Mouse (Mus musculus) MEL (cell line): ENCODE data around the gene Rhbdl1. TPM values are rescaled to one million over a fixed set of nuclear protein-coding genes. Genes with fewer than 3 reads are reported as not detected.

Source experiments
- DNase-seq: peaks from one replicate; pipeline ENCODE4 v3.0.0; 2011; ENCODE audit warnings: low read depth, low spot score
- H3K27ac ChIP-seq: 2 replicates; pipeline ENCODE4 v1.5.1; 2012; ENCODE audit warnings: low read depth, mild to moderate bottlenecking, control low read depth, low read length, moderate library complexity; ENCODE audit not compliant: control insufficient read depth
- H3K27me3 ChIP-seq, 2 experiments: fragments of 150-350 bp in 1 of 2; sonication (generic) in 1 of 2; 2 replicates each; pipeline ENCODE4 v1.6.1; 2012; ENCODE audit warnings: low read length in 2 of 2, mild to moderate bottlenecking in 2 of 2, improper control_type of control experiment in 1 of 2, moderate library complexity in 1 of 2; ENCODE audit not compliant: insufficient read depth in 2 of 2, control insufficient read depth in 1 of 2
- H3K36me3 ChIP-seq, 2 experiments: 2 replicates each; pipeline ENCODE4 v1.6.1; 2012 to 2014; ENCODE audit warnings: low read length in 2 of 2, improper control_type of control experiment in 1 of 2, inconsistent platforms in 1 of 2, mild to moderate bottlenecking in 1 of 2; ENCODE audit not compliant: insufficient read depth in 2 of 2, control insufficient read depth in 1 of 2
- H3K4me1 ChIP-seq, 2 experiments: fragments of 150-350 bp in 1 of 2; sonication (generic) in 1 of 2; 2 replicates each; pipeline ENCODE4 v1.6.1; 2012; ENCODE audit warnings: low read length in 2 of 2, improper control_type of control experiment in 1 of 2, mild to moderate bottlenecking in 1 of 2; ENCODE audit not compliant: insufficient read depth in 2 of 2, control insufficient read depth in 1 of 2
- H3K4me3 ChIP-seq, 2 experiments: fragments of 150-350 bp in 1 of 2; sonication (generic) in 1 of 2; 2 replicates each; pipeline ENCODE4 v1.5.1; 2012; ENCODE audit warnings: low read depth in 2 of 2, low read length in 2 of 2, mild to moderate bottlenecking in 2 of 2, moderate library complexity in 2 of 2, control low read depth in 1 of 2, improper control_type of control experiment in 1 of 2; ENCODE audit not compliant: control insufficient read depth in 1 of 2, insufficient read depth in 1 of 2
- H3K79me2 ChIP-seq: 2 replicates; pipeline ENCODE4 v1.6.1; 2012; ENCODE audit warnings: mild to moderate bottlenecking, low read length, moderate library complexity; ENCODE audit not compliant: control insufficient read depth, poor library complexity, insufficient read depth
- H3K9ac ChIP-seq: 2 replicates; pipeline ENCODE4 v1.6.1; 2012; ENCODE audit warnings: low read depth, mild to moderate bottlenecking, control low read depth, low read length, moderate library complexity; ENCODE audit not compliant: control insufficient read depth, poor library complexity, severe bottlenecking
- H3K9me3 ChIP-seq: fragments of 150-350 bp; sonication (generic); replicated peaks from 2 replicates; pipeline ENCODE4 v1.6.1; 2012; ENCODE audit warnings: mild to moderate bottlenecking, low read length, improper control_type of control experiment, moderate library complexity; ENCODE audit not compliant: insufficient read depth
- ELF1 ChIP-seq: IDR thresholded peaks from 2 replicates; pipeline ENCODE4 v1.6.1; 2014; ENCODE audit warnings: low read depth, mild to moderate bottlenecking, inconsistent platforms, low read length, improper control_type of control experiment, moderate library complexity
- JUND ChIP-seq: IDR thresholded peaks from 2 replicates; pipeline ENCODE4 v1.6.1; 2011; ENCODE audit warnings: low read depth, mild to moderate bottlenecking, improper control_type of control experiment, low read length
- MYB ChIP-seq: IDR thresholded peaks from 2 replicates; pipeline ENCODE4 v1.6.1; 2011; ENCODE audit warnings: mild to moderate bottlenecking, low read depth, low read length, improper control_type of control experiment
- POLR2A ChIP-seq, 2 experiments: IDR thresholded peaks; 2 replicates each; pipeline ENCODE4 v1.6.1; 2011 to 2012; ENCODE audit warnings: low read length in 2 of 2, mild to moderate bottlenecking in 2 of 2, control low read depth in 1 of 2, improper control_type of control experiment in 1 of 2, low read depth in 1 of 2, moderate library complexity in 1 of 2; ENCODE audit not compliant: control insufficient read depth in 1 of 2, insufficient read depth in 1 of 2, poor library complexity in 1 of 2
- TBP ChIP-seq: IDR thresholded peaks from 2 replicates; pipeline ENCODE4 v1.8.0; 2011; ENCODE audit warnings: low read depth, low read length, improper control_type of control experiment
- ZMIZ1 ChIP-seq: IDR thresholded peaks from 2 replicates; pipeline ENCODE4 v1.6.1; 2012; ENCODE audit warnings: low read depth, mild to moderate bottlenecking, inconsistent platforms, low read length, improper control_type of control experiment, moderate library complexity
- polyA plus RNA-seq, 2 experiments: library from polyadenylated mRNA; stranded (reverse) in 1 of 2; unstranded in 1 of 2; fragments of >175 nt in 1 of 2; fragments of >200 nt in 1 of 2; gene quantifications; 2 replicates each; pipeline versions ENCODE4 v1.2.1 to v1.2.4; 2012; ENCODE audit warnings: low replicate concordance in 2 of 2, low read depth in 1 of 2; ENCODE audit not compliant: insufficient read length in 2 of 2, insufficient read depth in 1 of 2, missing spikeins in 1 of 2
- total RNA-seq: library from RNA; depleted of rRNA; stranded (reverse); fragments of 300-350 nt; gene quantifications from 2 replicates; pipeline ENCODE4 v1.2.3, GENCODE M21; 2012

Gene Rhbdl1
- total and polyA plus RNA-seq, 3 experiments: 1.4 to 4.0 TPM; not detected in 1

- H3K27ac ChIP-seq: peak overlapping the region; percentile 97
These were observed 45.7 kb downstream of the Rhbdl1 start for GRCm38 (mm10) chr17:25791320-25791842.

GRCm38 (mm10) chr17:25786781-25787504 lies 50.2 kb downstream of the Rhbdl1 start:
- TF ChIP-seq POLR2A (IDR thresholded peaks at IDR 0.05; ENCODE audit: control insufficient read depth in 1 of 2, insufficient read depth in 1 of 2, low read depth in 1 of 2, low read length in 2 of 2, poor library complexity in 1 of 2) (0 out of 4 replicates have a peak, but pooled peaks of 1 of the 2 experiments have one; percentile 11), MYB (no peak), ELF1 (no peak)
- Histone ChIP-seq H3K27me3 (no peaks in the 10 kb centered on the region), H3K27ac (no peak overlapping the region), H3K79me2 (peaks cover 3% of the 10 kb centered on the region), H3K9me3 (no peaks in the 10 kb centered on the region), H3K4me1 (peaks cover 0 to 6% of the 10 kb centered on the region in 2 experiments; a peak in 2 of 4 replicates), H3K4me3 (no peak overlapping the region), H3K36me3 (peaks cover 2 to 5% of the 10 kb centered on the region in 2 experiments; a peak in 3 of 4 replicates), H3K9ac (no peak overlapping the region)
- no peak for DNase-seq

More at GRCm38 (mm10) chr17:25791320-25791842, 45.7 kb downstream of the Rhbdl1 start:
- no peaks in the 10 kb centered on the region for H3K27me3 ChIP-seq
- no peak for DNase-seq
- peak; percentile 13; the same call in 1 of the 2 replicates for TF ChIP-seq ZMIZ1
- no peak for TF ChIP-seq TBP
- H3K4me1 ChIP-seq: peaks cover 0 to 24% of the 10 kb centered on the region in 2 experiments; a peak in 2 of 4 replicates
- peaks cover 16% of the 10 kb centered on the region for H3K79me2 ChIP-seq
- peak overlapping the region; percentile 87 for H3K9ac ChIP-seq
- H3K4me3 ChIP-seq: peak overlapping the region; percentile 67 to 84
- peaks cover 0 to 5% of the 10 kb centered on the region in 2 experiments; a peak in 1 of 4 replicates for H3K36me3 ChIP-seq
- no peaks in the 10 kb centered on the region for H3K9me3 ChIP-seq

GRCm38 (mm10) chr17:25786280-25786679 lies 50.8 kb downstream of the Rhbdl1 start, which contains the start of gene Ccdc78:
Gene Ccdc78 (plus strand): TSS chr17:25786580.
- no peak for TF ChIP-seq JUND
- TF ChIP-seq POLR2A (IDR thresholded peaks at IDR 0.05; ENCODE audit: control insufficient read depth in 1 of 2, insufficient read depth in 1 of 2, low read depth in 1 of 2, low read length in 2 of 2, poor library complexity in 1 of 2): peak in 1 of 2 experiments; percentile 37; a peak in 1 of 4 replicates
- TF ChIP-seq, all 39 proteins: peak for 1
- H3K27ac ChIP-seq: peak within 1 kb of the TSS; percentile 58
- DNase-seq: no peak
- peaks cover 0 to 6% of the 10 kb centered on the region in 2 experiments; a peak in 2 of 4 replicates for H3K4me1 ChIP-seq
- no peaks in the 10 kb centered on the region for H3K9me3 ChIP-seq
- H3K27me3 ChIP-seq: no peaks in the 10 kb centered on the region
- H3K9ac ChIP-seq: peak within 1 kb of the TSS; percentile 60
- H3K79me2 ChIP-seq: peaks cover 1% of the 10 kb centered on the region
- H3K4me3 ChIP-seq: peak within 1 kb of the TSS; percentile 66 to 91
- peaks cover 2 to 5% of the 10 kb centered on the region in 2 experiments; a peak in 3 of 4 replicates for H3K36me3 ChIP-seq
